Mouse (Mus musculus) embryonic facial prominence, embryonic 13.5 days (tissue): ENCODE data around the gene Efna3. TPM values are rescaled to one million over a fixed set of nuclear protein-coding genes. Genes with fewer than 3 reads are reported as not detected.

Source experiments
- ATAC-seq: fragments of 200-750 bp; cut with Nextera tagmentation; 2 replicates; pipeline ENCODE4 v1.8.0; 2017; ENCODE audit warnings: low read depth; ENCODE audit not compliant: insufficient number of reproducible peaks, insufficient read depth, low FRiP score, low TSS enrichment
- H3K27ac ChIP-seq: fragments of 300-500 bp; sonication (generic); 2 replicates; pipeline ENCODE4 v1.5.1; 2015; ENCODE audit warnings: moderate library complexity, mild to moderate bottlenecking, inconsistent platforms
- H3K27me3 ChIP-seq: fragments of 300-500 bp; sonication (generic); 2 replicates; pipeline ENCODE4 v1.6.1; 2015; ENCODE audit warnings: mild to moderate bottlenecking, inconsistent platforms
- H3K36me3 ChIP-seq: fragments of 300-500 bp; sonication (generic); 2 replicates; pipeline ENCODE4 v1.6.1; 2015; ENCODE audit warnings: mild to moderate bottlenecking, inconsistent platforms
- H3K4me1 ChIP-seq: fragments of 300-500 bp; sonication (generic); 2 replicates; pipeline ENCODE4 v1.6.1; 2015; ENCODE audit warnings: inconsistent platforms
- H3K4me2 ChIP-seq: fragments of 300-500 bp; sonication (generic); 2 replicates; pipeline ENCODE4 v1.6.1; 2015; ENCODE audit warnings: moderate library complexity, mild to moderate bottlenecking, inconsistent platforms
- H3K4me3 ChIP-seq: fragments of 300-500 bp; sonication (generic); 2 replicates; pipeline ENCODE4 v1.5.1; 2015; ENCODE audit warnings: mild to moderate bottlenecking, inconsistent platforms
- H3K9ac ChIP-seq: fragments of 300-500 bp; sonication (generic); 2 replicates; pipeline ENCODE4 v1.6.1; 2015; ENCODE audit warnings: mild to moderate bottlenecking, inconsistent platforms
- H3K9me3 ChIP-seq: fragments of 300-500 bp; sonication (generic); 2 replicates; pipeline ENCODE4 v1.6.1; 2016; ENCODE audit warnings: inconsistent platforms
- WGBS: fragments of 180-500 bp; shearing (Covaris S2); methylation state at CpG from one replicate; pipeline ENCODE4 v1.1.7; 2015; ENCODE audit warnings: mixed read lengths; 5-methylcytosine and 5-hydroxymethylcytosine counted together
- polyA plus RNA-seq: library from polyadenylated mRNA; unstranded; fragments of >200 nt; fragmentation: Nextera tagmentation; extraction: Ambion mirVana; gene quantifications from 2 replicates; pipeline ENCODE4 v1.2.1, GENCODE M21; 2015

Gene Efna3
- polyA plus RNA-seq, 1 experiment from 2014 or later: 22.6 TPM

- Histone ChIP-seq H3K4me3 (peak overlapping the region; percentile 72), H3K9me3 (no peaks in the 10 kb centered on the region), H3K27me3 (peaks cover 48% of the 10 kb centered on the region), H3K4me1 (peaks cover 54% of the 10 kb centered on the region), H3K9ac (peak overlapping the region; percentile 77), H3K4me2 (peak overlapping the region; percentile 92), H3K36me3 (no peaks in the 10 kb centered on the region), H3K27ac (no peak overlapping the region)
- ATAC-seq: no peak
- WGBS: under 1% methylated on average over 66 of the region's 66 CpGs
Measured at GRCm38 (mm10) chr3:89321183-89322130, 1.3 kb downstream of the Efna3 start.

- Histone ChIP-seq H3K36me3 (no peaks in the 10 kb centered on the region), H3K9me3 (no peaks in the 10 kb centered on the region), H3K4me3 (peak overlapping the region; percentile 72), H3K4me2 (peak overlapping the region; percentile 92), H3K9ac (peak overlapping the region; percentile 77), H3K27me3 (peaks cover 56% of the 10 kb centered on the region), H3K27ac (no peak overlapping the region), H3K4me1 (peaks cover 62% of the 10 kb centered on the region)
- peak; percentile 4; the same call in 1 of the 2 replicates for ATAC-seq
- under 1% methylated on average over 41 of the region's 41 CpGs for WGBS
Measured at GRCm38 (mm10) chr3:89320581-89321182, 2.1 kb downstream of the Efna3 start.

GRCm38 (mm10) chr3:89319591-89320350, 3.0 kb downstream of the Efna3 start:
- Histone ChIP-seq H3K27me3 (peaks cover 56% of the 10 kb centered on the region), H3K9me3 (no peaks in the 10 kb centered on the region), H3K27ac (no peak overlapping the region), H3K36me3 (no peaks in the 10 kb centered on the region), H3K4me3 (peak overlapping the region; percentile 72), H3K4me2 (peak overlapping the region; percentile 92), H3K9ac (peak overlapping the region; percentile 67), H3K4me1 (peaks cover 71% of the 10 kb centered on the region)
- no peak for ATAC-seq
- WGBS: 2% methylated on average over 58 of the region's 58 CpGs

GRCm38 (mm10) chr3:89318971-89319590, 3.7 kb downstream of the Efna3 start:
- 5% methylated on average over 21 of the region's 21 CpGs for WGBS
- Histone ChIP-seq H3K27me3 (peaks cover 56% of the 10 kb centered on the region), H3K4me1 (peaks cover 76% of the 10 kb centered on the region)

GRCm38 (mm10) chr3:89318316-89318715, 4.4 kb downstream of the Efna3 start:
- H3K9ac ChIP-seq: no peak overlapping the region
- no peak overlapping the region for H3K4me2 ChIP-seq
- H3K27ac ChIP-seq: no peak overlapping the region
- no peaks in the 10 kb centered on the region for H3K36me3 ChIP-seq
- no peaks in the 10 kb centered on the region for H3K9me3 ChIP-seq
- H3K4me3 ChIP-seq: no peak overlapping the region
- ATAC-seq: no peak
- 56% methylated on average over 8 of the region's 8 CpGs for WGBS
- H3K27me3 ChIP-seq: peaks cover 56% of the 10 kb centered on the region
- H3K4me1 ChIP-seq: peaks cover 76% of the 10 kb centered on the region

More at GRCm38 (mm10) chr3:89318971-89319590, 3.7 kb downstream of the Efna3 start:
- H3K9ac ChIP-seq: peak overlapping the region; percentile 67
- H3K36me3 ChIP-seq: no peaks in the 10 kb centered on the region
- ATAC-seq: no peak
- H3K9me3 ChIP-seq: no peaks in the 10 kb centered on the region
- peak overlapping the region; percentile 72 for H3K4me3 ChIP-seq
- no peak overlapping the region for H3K27ac ChIP-seq
- peak overlapping the region; percentile 92 for H3K4me2 ChIP-seq

- H3K9ac ChIP-seq: peak overlapping the region; percentile 12; the same call in 1 of the 2 replicates
- H3K4me1 ChIP-seq: peaks cover 76% of the 10 kb centered on the region
- H3K4me2 ChIP-seq: peak overlapping the region; percentile 67
- H3K27ac ChIP-seq: no peak overlapping the region
- no peak for ATAC-seq
- H3K4me3 ChIP-seq: 0 out of 2 replicates have a peak overlapping the region, but pooled peaks have one; percentile 20
- no peaks in the 10 kb centered on the region for H3K36me3 ChIP-seq
- WGBS: 62% methylated on average over 6 of the region's 6 CpGs
- peaks cover 56% of the 10 kb centered on the region for H3K27me3 ChIP-seq
- no peaks in the 10 kb centered on the region for H3K9me3 ChIP-seq
Measured at GRCm38 (mm10) chr3:89317246-89317645, 5.5 kb downstream of the Efna3 start.

GRCm38 (mm10) chr3:89316833-89317232, 5.9 kb downstream of the Efna3 start:
- H3K4me2 ChIP-seq: peak overlapping the region; percentile 67
- ATAC-seq: no peak
- H3K9ac ChIP-seq: peak overlapping the region; percentile 12; the same call in 1 of the 2 replicates
- H3K27ac ChIP-seq: no peak overlapping the region
- H3K36me3 ChIP-seq: no peaks in the 10 kb centered on the region
- 1% methylated on average over 4 of the region's 4 CpGs for WGBS
- peak overlapping the region; percentile 20; the same call in 1 of the 2 replicates for H3K4me3 ChIP-seq
- H3K27me3 ChIP-seq: peaks cover 56% of the 10 kb centered on the region
- peaks cover 73% of the 10 kb centered on the region for H3K4me1 ChIP-seq
- no peaks in the 10 kb centered on the region for H3K9me3 ChIP-seq

- H3K27ac ChIP-seq: no peak overlapping the region
- peaks cover 50% of the 10 kb centered on the region for H3K27me3 ChIP-seq
- H3K9me3 ChIP-seq: peaks cover 2% of the 10 kb centered on the region; the same call in 1 of the 2 replicates
- H3K4me1 ChIP-seq: peaks cover 66% of the 10 kb centered on the region
- H3K4me3 ChIP-seq: peak overlapping the region; percentile 36
- no peak for ATAC-seq
- no peaks in the 10 kb centered on the region for H3K36me3 ChIP-seq
- H3K4me2 ChIP-seq: peak overlapping the region; percentile 67
- H3K9ac ChIP-seq: peak overlapping the region; percentile 62
- WGBS: 7% methylated on average over 40 of the region's 40 CpGs
Measured at GRCm38 (mm10) chr3:89315930-89316831, 6.6 kb downstream of the Efna3 start.

GRCm38 (mm10) chr3:89315195-89315929, 7.4 kb downstream of the Efna3 start:
- H3K36me3 ChIP-seq: no peaks in the 10 kb centered on the region
- H3K27me3 ChIP-seq: peaks cover 42% of the 10 kb centered on the region
- peaks cover 58% of the 10 kb centered on the region for H3K4me1 ChIP-seq
- H3K27ac ChIP-seq: no peak overlapping the region
- ATAC-seq: no peak
- peaks cover 5% of the 10 kb centered on the region; the same call in 1 of the 2 replicates for H3K9me3 ChIP-seq
- WGBS: 4% methylated on average over 26 of the region's 26 CpGs
- peak overlapping the region; percentile 36 for H3K4me3 ChIP-seq
- H3K9ac ChIP-seq: peak overlapping the region; percentile 62
- H3K4me2 ChIP-seq: peak overlapping the region; percentile 67
